Mouse (Mus musculus): ENCODE data around the gene Spats1. TPM values are rescaled to one million over a fixed set of nuclear protein-coding genes. Genes with fewer than 3 reads are reported as not detected.
"Not testable (repeated sequence)": the region's sequence is repeated elsewhere in the genome, so short reads cannot be mapped to it uniquely, and the experiment has no call there.

Spats1 gene
- total RNA-seq, 2 experiments from 2014 or later: 2.9 to 3.5 TPM

DNA sequence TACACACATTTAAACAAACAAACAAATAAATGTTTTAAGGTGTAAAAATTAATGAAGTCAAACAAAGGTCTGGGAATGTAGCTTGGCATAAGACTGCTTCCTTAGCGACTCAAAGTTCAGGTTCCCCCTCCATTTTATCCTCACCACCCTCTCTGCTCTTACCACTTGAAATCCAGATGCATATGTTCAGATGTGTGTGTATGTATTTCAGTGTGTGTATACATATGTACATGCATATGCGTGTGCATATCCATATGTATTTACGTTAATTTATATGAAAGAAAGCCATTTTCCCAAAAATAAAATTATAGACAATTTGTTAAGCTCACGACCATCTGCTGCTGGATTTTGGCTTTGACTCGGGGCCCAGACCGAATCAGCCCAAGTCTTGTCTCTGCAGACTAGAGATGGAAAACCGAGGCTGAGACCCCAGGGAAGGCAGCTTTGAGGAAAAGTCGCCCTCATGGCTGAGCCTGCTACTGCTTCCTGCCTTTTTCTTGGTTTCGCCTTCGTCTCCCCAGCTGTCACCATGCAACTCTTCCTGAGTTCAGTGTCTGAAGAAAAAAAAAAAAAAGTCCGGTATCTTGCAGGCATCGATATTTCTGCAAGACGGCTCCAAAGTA lies 15.4 kb upstream of the Spats1 start:
- no peak for DNase-seq (ENCODE audit: low spot score in 2 of 2)

- no peak for DNase-seq (ENCODE audit: low spot score in 2 of 2)
Observed at GRCm38 (mm10) chr17:45489736-45490135, 14.5 kb upstream of the Spats1 start.

- DNase-seq (ENCODE audit: low spot score in 2 of 2): no peak
Observed at GRCm38 (mm10) chr17:45488321-45489254, 13.4 kb upstream of the Spats1 start.

DNA sequence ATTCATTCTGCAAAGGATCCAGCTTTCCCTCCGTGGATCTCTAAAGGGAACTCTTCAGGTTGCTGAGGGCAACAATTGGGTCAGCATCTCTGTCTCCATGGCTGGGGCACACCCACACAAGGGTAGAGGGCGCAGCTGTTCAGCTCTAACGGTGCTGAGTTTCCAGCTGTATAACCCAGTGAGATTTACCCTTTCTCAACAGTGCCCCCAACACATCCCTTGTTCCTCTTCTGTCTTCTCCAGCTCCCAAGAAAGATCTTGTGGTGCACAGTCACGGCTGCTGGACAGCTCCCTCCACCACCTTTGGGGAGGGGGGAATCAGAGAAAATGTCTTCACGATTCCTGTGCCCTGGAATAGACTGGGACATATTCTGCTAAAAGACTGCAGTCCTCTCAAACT lies 12.0 kb upstream of the Spats1 start:
- no peak for DNase-seq (ENCODE audit: low spot score in 2 of 2)

DNA sequence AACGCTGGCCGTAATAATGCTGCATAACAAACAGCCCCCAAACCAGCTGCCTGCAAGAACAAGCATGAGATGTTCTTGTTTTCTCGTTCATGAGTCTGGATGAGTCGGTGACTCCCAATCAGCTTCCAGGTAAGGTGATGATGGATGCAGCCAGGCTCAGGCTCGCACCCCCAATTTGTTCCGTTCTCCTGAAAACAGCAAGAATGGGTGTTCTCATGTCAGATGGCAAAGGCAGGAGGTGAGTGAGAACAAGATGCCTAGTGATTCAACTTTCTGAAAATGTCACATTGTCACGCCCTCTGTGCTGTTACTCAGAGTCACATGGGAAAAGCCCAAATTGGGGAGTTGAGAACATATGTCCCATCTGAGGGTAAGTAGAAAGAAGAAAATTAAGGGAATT lies 10.4 kb upstream of the Spats1 start:
- no peak for DNase-seq (ENCODE audit: low spot score in 2 of 2)

DNA sequence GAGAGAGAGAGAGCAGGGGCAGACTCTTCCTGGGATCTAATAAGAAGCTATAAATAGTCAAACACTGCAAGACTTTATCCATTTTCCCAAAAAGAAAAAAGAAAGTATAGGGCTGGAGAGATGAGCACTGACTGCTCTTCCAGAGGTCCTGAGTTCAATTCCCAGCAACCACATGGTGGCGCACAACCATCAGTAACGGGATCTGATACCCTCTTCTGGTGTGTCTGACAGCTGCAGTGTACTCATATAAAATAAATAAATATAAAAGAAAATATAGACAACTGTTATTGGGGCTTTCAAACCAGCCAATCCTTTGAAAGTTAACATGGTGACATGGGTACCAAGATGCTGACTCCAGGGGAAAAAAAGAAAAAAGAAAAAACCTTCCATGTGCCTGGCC lies 5.2 kb upstream of the Spats1 start:
- no peak for DNase-seq (ENCODE audit: low spot score in 2 of 2)

- DNase-seq (ENCODE audit: low spot score in 2 of 2): peak; percentile 94 to 96
Observed at GRCm38 (mm10) chr17:45478234-45478825, 3.1 kb upstream of the Spats1 start.

GRCm38 (mm10) chr17:45474146-45474545 lies 1.1 kb downstream of the Spats1 start:
- no peak for DNase-seq (ENCODE audit: low spot score in 2 of 2)

DNA sequence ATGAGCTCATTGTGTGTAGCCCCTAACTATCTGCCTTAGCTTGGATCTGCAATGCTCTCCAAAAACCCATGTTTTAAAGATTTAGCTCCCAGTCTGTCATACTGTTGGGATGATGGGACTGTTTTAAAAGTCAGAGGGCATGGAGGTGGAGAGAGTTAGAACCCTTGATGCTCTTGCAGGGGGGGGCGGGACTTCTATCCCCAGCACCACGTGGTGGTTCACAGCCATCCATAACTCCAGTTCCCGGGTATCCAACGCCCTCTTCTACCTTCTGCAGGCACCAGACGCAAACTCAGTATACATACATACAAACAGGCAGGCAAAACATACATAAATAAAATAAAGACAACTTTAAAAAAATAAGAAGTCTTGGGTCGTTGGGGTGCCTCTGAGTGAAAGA lies 1.5 kb downstream of the Spats1 start:
- DNase-seq (ENCODE audit: low spot score in 2 of 2): no peak

DNA sequence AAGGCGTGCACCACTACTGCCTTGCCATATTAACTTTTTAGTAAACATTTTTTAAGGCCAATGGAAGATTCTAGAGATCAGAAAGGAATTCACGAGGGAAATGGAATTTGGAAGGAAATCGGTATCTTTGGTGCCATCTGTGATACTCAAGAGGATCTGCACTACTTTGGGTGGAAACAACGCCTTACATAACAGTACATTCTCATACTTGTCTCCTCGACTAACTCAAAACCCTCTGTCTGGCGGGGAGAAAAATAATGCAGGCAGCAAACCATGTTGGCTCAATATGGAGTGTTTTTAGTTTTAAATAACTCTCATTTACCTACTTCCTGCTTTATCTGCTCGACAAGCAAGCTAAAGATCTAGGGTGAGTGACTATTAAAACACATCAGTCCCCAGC lies 4.5 kb downstream of the Spats1 start:
- DNase-seq (ENCODE audit: low spot score in 2 of 2): no peak

DNA sequence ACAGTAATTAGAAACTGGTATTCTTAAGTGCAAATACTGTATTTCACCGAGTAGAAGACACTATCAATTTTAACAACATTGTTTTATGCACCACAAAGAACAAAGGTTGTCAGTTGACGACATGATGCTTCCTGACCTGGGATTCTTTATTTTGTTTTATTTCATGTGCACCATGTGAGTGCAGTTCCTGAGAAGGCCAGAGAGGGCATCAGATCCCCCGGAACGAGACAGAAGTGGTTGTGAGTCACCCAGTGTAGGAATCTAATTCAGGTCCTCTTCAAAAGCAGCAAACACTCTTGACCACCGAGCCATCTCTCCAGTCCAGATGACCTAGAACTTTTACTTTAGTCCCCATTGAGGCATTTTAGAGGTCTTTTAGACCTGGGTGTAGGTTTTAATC lies 6.9 kb downstream of the Spats1 start:
- no peak for DNase-seq (ENCODE audit: low spot score in 2 of 2)

- DNase-seq (ENCODE audit: low spot score in 2 of 2): no peak
Observed at GRCm38 (mm10) chr17:45466701-45467100, 8.5 kb downstream of the Spats1 start.

GRCm38 (mm10) chr17:45464255-45464654 lies 11.0 kb downstream of the Spats1 start:
- DNase-seq (ENCODE audit: low spot score in 2 of 2): no peak

GRCm38 (mm10) chr17:45462506-45462905 lies 12.7 kb downstream of the Spats1 start:
- no peak for DNase-seq (ENCODE audit: low spot score in 2 of 2)

- DNase-seq (ENCODE audit: low spot score in 2 of 2): no peak
Observed at GRCm38 (mm10) chr17:45459062-45459461, 16.2 kb downstream of the Spats1 start.

- no peak for DNase-seq (ENCODE audit: low spot score in 2 of 2)
Observed at GRCm38 (mm10) chr17:45458516-45458915, 16.7 kb downstream of the Spats1 start.

- no peak for DNase-seq (ENCODE audit: low spot score in 2 of 2)
Observed at GRCm38 (mm10) chr17:45457487-45457886, 17.7 kb downstream of the Spats1 start.

- DNase-seq (ENCODE audit: low spot score in 2 of 2): no peak
Observed at GRCm38 (mm10) chr17:45456260-45457152, 18.7 kb downstream of the Spats1 start.

GRCm38 (mm10) chr17:45455783-45456182 lies 19.4 kb downstream of the Spats1 start:
- not testable (repeated sequence) for DNase-seq (ENCODE audit: low spot score in 2 of 2)

DNA sequence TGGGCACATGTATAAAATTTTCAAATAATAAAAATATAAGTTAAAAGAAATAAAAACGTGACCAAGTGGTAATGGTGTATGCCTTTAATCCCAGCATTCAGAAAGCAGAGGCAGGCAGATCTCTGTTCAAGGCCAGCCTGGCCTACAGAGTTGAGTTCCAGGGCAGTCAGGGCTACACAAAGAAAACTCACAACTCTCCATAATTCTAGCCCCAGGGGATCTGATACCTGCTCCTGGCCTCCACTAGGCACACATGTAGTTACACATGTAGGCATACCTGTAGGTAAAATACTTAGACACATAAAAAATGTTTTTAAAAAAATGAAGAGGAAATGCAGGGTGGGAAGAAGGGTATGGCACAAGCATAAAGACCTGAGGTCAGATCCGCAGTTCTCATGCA lies 20.4 kb downstream of the Spats1 start:
- no peak for DNase-seq (ENCODE audit: low spot score in 2 of 2)

DNA sequence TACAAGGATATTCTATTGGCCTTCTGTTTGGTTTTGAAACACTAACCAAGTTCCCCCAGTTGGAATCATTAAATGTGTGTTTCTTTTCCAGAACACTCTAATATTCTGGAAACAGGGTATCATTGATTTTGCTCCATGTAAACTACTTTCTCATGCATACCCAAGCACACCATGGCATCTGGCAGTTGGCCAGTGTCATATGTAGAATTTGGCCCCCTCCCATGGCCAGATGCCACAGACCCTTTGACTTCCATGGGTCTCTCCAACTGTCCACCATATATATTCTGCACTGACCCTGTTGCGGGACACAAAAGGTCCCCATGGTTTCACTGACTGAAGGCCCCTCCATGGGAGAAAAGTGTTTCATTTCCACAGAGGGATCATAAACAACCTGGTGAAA lies 22.9 kb downstream of the Spats1 start:
- no peak for DNase-seq (ENCODE audit: low spot score in 2 of 2)

Measured in layer of hippocampus, postnatal 10 days (tissue).